Mouse (Mus musculus) myocyte (in vitro differentiated cells): Measurements from ENCODE around the gene Txnl4b.

Experiments used
- CEBPB ChIP-seq: IDR thresholded peaks from 2 replicates; pipeline ENCODE4 v1.6.1; 2011; ENCODE audit warnings: mild to moderate bottlenecking, moderate library complexity; ENCODE audit not compliant: poor library complexity, insufficient read depth, severe bottlenecking
- POLR2A ChIP-seq: IDR thresholded peaks from one replicate; pipeline ENCODE4 v1.6.1; 2011; ENCODE audit warnings: low read depth, mild to moderate bottlenecking, control low read depth, moderate library complexity; ENCODE audit not compliant: insufficient read length

GRCm38 (mm10) chr8:109563881-109564280 lies 1.8 kb upstream of the Txnl4b start:
- TF ChIP-seq CEBPB (no peak), POLR2A (no peak)
